Mouse (Mus musculus) forelimb bud, embryonic 11.5 days (tissue): Measurements from ENCODE around the gene Tmem151b.

Experiments
- DNase-seq: peaks from one replicate; pipeline ENCODE4 v3.0.0-alpha.2; 2012; ENCODE audit warnings: low read depth, low spot score

Tmem151b gene

DNA sequence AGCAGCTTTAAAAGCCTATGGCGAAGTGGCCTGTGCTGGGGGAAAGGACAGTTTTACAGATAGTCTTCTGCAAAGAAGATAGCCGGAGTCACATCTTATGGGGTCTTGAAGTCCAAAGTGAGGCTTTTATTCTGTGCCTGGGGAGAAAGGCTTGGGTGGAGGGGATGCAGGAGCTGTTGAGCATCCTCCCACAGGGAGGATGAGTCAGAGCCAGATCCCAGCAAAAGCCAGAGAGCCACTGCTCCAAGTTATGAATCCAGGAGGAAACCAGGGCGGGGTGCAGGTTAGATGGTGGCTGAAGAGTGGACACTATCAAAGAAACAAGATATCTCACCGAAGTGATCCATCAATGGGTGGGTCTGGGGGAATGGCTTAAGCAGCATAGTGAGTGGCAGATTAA, 37.7 kb downstream of the Tmem151b start:
- DNase-seq, result no peak

DNA sequence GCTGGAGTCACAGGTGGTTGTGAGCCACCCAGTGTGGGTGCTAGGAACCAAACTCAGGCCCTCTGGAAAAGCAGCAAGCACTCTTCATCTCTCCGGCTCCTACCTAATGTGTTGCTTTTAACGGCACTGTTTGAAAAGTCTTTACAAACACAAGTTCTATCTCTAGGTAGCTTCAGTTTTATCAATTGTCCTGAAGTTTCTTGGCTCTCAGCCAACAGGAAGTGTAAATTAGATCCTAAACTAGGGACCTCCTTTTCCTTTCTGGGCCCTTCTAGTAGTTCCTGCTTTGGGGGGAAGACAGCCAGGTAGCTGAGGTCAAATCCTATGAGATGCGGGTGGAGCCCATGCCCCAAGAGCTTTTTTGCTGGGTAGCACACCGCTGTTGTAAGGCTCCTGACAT, 38.6 kb downstream of the Tmem151b start:
- DNase-seq, result no peak

DNA sequence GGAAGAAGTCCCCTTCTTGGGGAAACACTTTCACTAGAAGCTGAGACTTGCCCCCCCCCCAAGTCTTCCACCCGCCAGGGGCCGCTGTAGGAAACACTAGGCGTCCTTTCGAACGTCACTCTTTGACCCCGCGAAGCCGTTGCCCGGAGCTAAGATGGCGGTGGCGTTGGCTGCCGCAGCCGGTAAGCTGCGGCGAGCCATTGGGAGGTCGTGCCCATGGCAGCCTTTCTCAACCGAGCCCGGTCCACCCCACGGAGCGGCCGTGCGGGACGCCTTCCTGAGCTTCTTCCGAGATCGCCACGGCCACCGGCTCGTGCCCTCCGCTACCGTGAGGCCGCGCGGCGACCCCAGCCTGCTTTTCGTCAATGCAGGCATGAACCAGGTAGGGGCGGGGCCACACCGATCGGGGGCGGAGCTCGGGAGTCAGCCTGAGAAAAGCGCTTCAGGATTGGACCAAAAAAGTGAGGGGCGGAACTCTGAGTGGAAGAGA, 42.7 kb downstream of the Tmem151b start, which contains the start of gene Aars2:
TSS of gene Aars2 (plus strand) at position 142 of the 490 bp plus-strand sequence.
- peak; percentile 92 for DNase-seq

DNA sequence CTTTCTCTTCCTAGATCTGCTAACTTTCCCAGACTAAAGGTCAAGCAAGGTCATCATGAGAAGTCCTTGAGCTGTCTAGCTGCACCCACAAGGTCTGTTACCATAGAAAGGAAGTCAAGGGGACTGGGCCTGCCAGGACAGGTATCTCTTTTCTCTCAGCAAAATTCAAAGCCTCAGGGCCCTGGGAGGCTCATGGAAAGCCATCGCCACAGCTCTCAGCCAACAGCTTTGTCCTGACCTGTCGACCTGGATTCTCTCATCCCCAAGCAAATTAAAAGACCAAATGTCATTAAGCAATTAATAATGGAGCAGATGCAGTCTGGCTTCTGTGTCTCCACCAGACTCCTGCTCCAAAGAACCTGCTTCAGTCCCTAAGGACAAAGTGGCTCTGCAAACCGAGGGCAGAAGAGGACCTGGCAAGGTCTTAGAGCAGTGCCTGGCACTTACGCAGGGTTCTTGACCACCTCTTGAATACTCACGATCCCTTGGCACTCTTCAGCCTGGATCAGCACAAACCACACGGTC, 43.5 kb downstream of the Tmem151b start:
- no peak for DNase-seq

- no peak for DNase-seq
These were observed 46.0 kb downstream of the Tmem151b start for GRCm38 (mm10) chr17:45503301-45503973.

DNA sequence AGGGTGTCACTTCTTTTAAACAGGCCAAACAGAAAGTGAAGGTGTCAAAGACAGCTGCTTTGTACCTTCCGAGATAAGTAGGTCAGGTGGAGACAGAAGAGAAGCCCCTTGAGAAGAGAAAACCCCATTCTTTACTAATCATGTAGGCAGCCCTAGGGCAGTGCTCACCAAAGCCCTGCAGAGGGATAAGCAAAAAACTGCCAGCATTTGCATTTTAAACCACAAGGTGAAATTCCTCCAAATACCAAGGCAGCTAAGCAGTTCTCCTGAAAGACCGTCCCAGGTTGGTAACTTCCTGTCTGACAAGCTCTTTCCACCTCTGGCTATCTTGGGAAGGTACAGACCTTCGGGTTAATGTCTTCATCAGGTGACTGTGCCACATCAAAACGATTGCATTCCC, 47.2 kb downstream of the Tmem151b start:
- DNase-seq, result no peak

- DNase-seq, result no peak
These were observed 48.5 kb downstream of the Tmem151b start for GRCm38 (mm10) chr17:45500981-45501380.

DNA sequence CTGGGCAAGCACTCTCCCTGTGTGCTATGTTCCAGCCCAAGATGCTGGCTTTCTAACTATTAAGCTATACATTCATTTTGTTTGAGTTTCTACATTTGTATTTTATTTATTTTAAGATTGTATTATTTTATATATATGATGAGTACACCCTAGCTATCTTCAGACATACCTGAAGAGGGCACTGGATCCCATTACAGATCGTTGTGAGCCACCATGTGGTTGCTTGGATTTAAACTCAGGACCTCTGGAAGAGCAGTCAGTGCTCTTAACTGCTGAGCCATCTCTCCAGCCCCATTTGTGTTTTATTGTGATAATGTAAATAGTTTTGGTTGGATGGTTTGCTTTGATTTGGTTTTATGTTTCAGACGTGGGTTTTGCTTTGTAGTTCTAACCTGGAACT, 50.0 kb downstream of the Tmem151b start:
- DNase-seq, result no peak

- DNase-seq, result no peak
These were observed 51.1 kb downstream of the Tmem151b start for GRCm38 (mm10) chr17:45498397-45498796.

GRCm38 (mm10) chr17:45495398-45495797, 54.1 kb downstream of the Tmem151b start:
- no peak for DNase-seq
